Mouse (Mus musculus): ENCODE data around the gene Tlr2.

- TF ChIP-seq CTCF (IDR thresholded peaks at IDR 0.05; ENCODE audit: borderline replicate concordance, control insufficient read depth, extremely low read depth, insufficient read depth, low read length, poor library complexity) (no peak), POLR2A (IDR thresholded peaks at IDR 0.05; ENCODE audit: control insufficient read depth, extremely low read depth, insufficient read depth, low read length, poor library complexity) (no peak)
Measured at GRCm38 (mm10) chr3:83787776-83788305, 53.7 kb downstream of the Tlr2 start.
